Mouse (Mus musculus): ENCODE data around the gene 0610037L13Rik. TPM values are rescaled to one million over a fixed set of nuclear protein-coding genes. Genes with fewer than 3 reads are reported as not detected.

0610037L13Rik gene
- polyA plus RNA-seq, 1 experiment from 2014 or later = 132 TPM

- H3K27me3 ChIP-seq = no peaks in the 10 kb centered on the region
- ATAC-seq (ENCODE audit: insufficient number of reproducible peaks, insufficient read depth, low FRiP score, low TSS enrichment) = no peak
- no peaks in the 10 kb centered on the region for H3K4me1 ChIP-seq
- H3K27ac ChIP-seq = no peak overlapping the region
- H3K9me3 ChIP-seq = no peaks in the 10 kb centered on the region
- peaks cover 3% of the 10 kb centered on the region; the same call in 1 of the 2 replicates for H3K36me3 ChIP-seq
- H3K9ac ChIP-seq = no peak overlapping the region
- no peak overlapping the region for H3K4me2 ChIP-seq (replicated peaks)
- H3K4me3 ChIP-seq = no peak overlapping the region
- 82% methylated on average over 4 of the region's 4 CpGs for WGBS
These were observed 24.7 kb upstream of the 0610037L13Rik start for GRCm38 (mm10) chr4:107864866-107865265.

GRCm38 (mm10) chr4:107879254-107880050 lies 10.2 kb upstream of the 0610037L13Rik start, which contains the start of gene Magoh:
Gene Magoh (plus strand): TSS chr4:107879755.
- H3K9me3 ChIP-seq = no peaks in the 10 kb centered on the region
- H3K9ac ChIP-seq = peak within 1 kb of the TSS; percentile 83
- H3K4me2 ChIP-seq (replicated peaks) = peak within 1 kb of the TSS; percentile 90
- 3% methylated on average over 48 of the region's 48 CpGs for WGBS
- peaks cover 27% of the 10 kb centered on the region for H3K36me3 ChIP-seq
- H3K27me3 ChIP-seq = no peaks in the 10 kb centered on the region
- ATAC-seq (ENCODE audit: insufficient number of reproducible peaks, insufficient read depth, low FRiP score, low TSS enrichment) = peak; percentile 90
- H3K4me1 ChIP-seq = peaks cover 14% of the 10 kb centered on the region
- peak within 1 kb of the TSS; percentile 69 for H3K27ac ChIP-seq
- H3K4me3 ChIP-seq = peak within 1 kb of the TSS; percentile 75

DNA sequence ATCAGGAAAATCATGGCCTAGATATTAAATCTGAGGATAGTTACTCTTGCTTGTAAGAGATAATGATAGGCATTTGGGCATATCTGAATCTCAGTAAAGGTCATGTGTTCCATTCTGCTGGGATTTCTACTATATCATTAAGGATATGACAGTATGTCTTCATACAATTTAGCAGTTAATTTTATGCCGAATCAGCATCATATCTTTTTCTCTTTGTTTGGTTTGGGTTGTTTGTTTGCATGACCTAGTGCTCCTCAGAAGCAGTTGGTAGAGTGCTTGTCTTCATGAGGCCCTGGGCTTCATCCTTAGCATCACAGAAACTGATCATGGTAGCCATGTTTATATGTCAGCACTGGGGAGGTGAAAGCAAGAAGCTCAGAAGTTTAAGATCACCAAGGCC lies 8.0 kb upstream of the 0610037L13Rik start:
- ATAC-seq (ENCODE audit: insufficient number of reproducible peaks, insufficient read depth, low FRiP score, low TSS enrichment) = no peak
- H3K36me3 ChIP-seq = peaks cover 45% of the 10 kb centered on the region

GRCm38 (mm10) chr4:107886371-107886770 lies 3.2 kb upstream of the 0610037L13Rik start:
- peaks cover 10% of the 10 kb centered on the region; the same call in 1 of the 2 replicates for H3K4me1 ChIP-seq
- no peak overlapping the region for H3K4me2 ChIP-seq (replicated peaks)
- WGBS = 84% methylated on average over 7 of the region's 7 CpGs
- H3K9me3 ChIP-seq = no peaks in the 10 kb centered on the region
- no peaks in the 10 kb centered on the region for H3K27me3 ChIP-seq
- peaks cover 51% of the 10 kb centered on the region for H3K36me3 ChIP-seq
- no peak overlapping the region for H3K27ac ChIP-seq
- ATAC-seq (ENCODE audit: insufficient number of reproducible peaks, insufficient read depth, low FRiP score, low TSS enrichment) = no peak
- H3K9ac ChIP-seq = no peak overlapping the region
- H3K4me3 ChIP-seq = no peak overlapping the region

More for the DNA sequence above, 8.0 kb upstream of the 0610037L13Rik start:
- Histone ChIP-seq H3K4me3 (no peak overlapping the region), H3K4me1 (peaks cover 14% of the 10 kb centered on the region), H3K27me3 (no peaks in the 10 kb centered on the region), H3K4me2 (replicated peaks) (no peak overlapping the region), H3K9ac (no peak overlapping the region), H3K27ac (no peak overlapping the region), H3K9me3 (no peaks in the 10 kb centered on the region)
- 89% methylated on average over 1 of the region's 1 CpGs for WGBS

DNA sequence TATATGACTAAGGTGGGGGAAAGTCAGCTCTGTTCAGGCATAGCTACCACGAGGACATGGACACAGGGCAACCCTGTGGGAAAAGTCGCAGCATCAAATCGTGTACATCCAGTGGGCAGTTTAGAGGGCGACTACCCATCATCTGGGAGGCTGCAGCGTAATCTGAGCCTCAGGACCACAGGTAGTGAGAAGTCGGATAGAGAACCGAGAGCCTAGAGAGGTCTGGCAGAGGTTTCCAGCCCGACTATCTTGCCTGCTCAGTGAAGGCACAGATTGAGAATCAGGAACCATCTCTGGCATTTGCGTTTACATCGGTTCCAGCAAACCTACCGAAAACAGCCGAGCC lies 255 bp upstream of the 0610037L13Rik start:
- no peaks in the 10 kb centered on the region for H3K9me3 ChIP-seq
- peaks cover 10% of the 10 kb centered on the region; the same call in 1 of the 2 replicates for H3K4me1 ChIP-seq
- H3K9ac ChIP-seq = peak overlapping the region; percentile 71
- peak overlapping the region; percentile 78 for H3K4me2 ChIP-seq (replicated peaks)
- ATAC-seq (ENCODE audit: insufficient number of reproducible peaks, insufficient read depth, low FRiP score, low TSS enrichment) = peak; percentile 50
- H3K27ac ChIP-seq = peak overlapping the region; percentile 93
- WGBS = 2% methylated on average over 12 of the region's 12 CpGs
- H3K4me3 ChIP-seq = peak overlapping the region; percentile 48
- H3K27me3 ChIP-seq = no peaks in the 10 kb centered on the region
- peaks cover 49% of the 10 kb centered on the region for H3K36me3 ChIP-seq

DNA sequence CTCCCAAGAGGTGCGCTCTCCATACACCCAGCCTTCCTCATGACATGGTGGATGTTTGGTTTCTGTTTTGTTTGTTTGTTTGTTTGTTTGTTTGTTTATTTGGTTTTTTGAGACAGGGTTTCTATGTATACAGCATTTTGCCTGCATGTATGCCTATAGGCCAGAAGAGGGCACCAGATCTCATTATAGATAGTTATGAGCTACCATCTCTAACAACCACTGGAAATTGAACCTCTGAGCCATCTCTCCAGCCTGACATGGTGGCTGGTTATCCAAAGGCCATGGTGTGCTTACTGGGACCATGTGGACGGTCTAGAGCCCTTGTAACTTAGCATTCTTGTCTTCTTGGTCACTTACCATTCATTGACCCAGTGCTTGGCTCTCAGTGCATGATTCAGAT lies 3.0 kb downstream of the 0610037L13Rik start:
- H3K9me3 ChIP-seq = no peaks in the 10 kb centered on the region
- no peak overlapping the region for H3K4me2 ChIP-seq (replicated peaks)
- H3K4me3 ChIP-seq = no peak overlapping the region
- H3K27ac ChIP-seq = no peak overlapping the region
- no peak for ATAC-seq (ENCODE audit: insufficient number of reproducible peaks, insufficient read depth, low FRiP score, low TSS enrichment)
- H3K4me1 ChIP-seq = peaks cover 10% of the 10 kb centered on the region; the same call in 1 of the 2 replicates
- H3K36me3 ChIP-seq = peaks cover 57% of the 10 kb centered on the region
- H3K9ac ChIP-seq = no peak overlapping the region
- WGBS = 83% methylated on average over 2 of the region's 2 CpGs
- H3K27me3 ChIP-seq = no peaks in the 10 kb centered on the region

- H3K4me1 ChIP-seq = no peaks in the 10 kb centered on the region
- no peak overlapping the region for H3K27ac ChIP-seq
- H3K9ac ChIP-seq = no peak overlapping the region
- 89% methylated on average over 5 of the region's 5 CpGs for WGBS
- H3K27me3 ChIP-seq = no peaks in the 10 kb centered on the region
- H3K4me2 ChIP-seq (replicated peaks) = no peak overlapping the region
- no peaks in the 10 kb centered on the region for H3K9me3 ChIP-seq
- H3K36me3 ChIP-seq = peaks cover 37% of the 10 kb centered on the region
- no peak for ATAC-seq (ENCODE audit: insufficient number of reproducible peaks, insufficient read depth, low FRiP score, low TSS enrichment)
- H3K4me3 ChIP-seq = no peak overlapping the region
These were observed 9.8 kb downstream of the 0610037L13Rik start for GRCm38 (mm10) chr4:107899211-107899927.

DNA sequence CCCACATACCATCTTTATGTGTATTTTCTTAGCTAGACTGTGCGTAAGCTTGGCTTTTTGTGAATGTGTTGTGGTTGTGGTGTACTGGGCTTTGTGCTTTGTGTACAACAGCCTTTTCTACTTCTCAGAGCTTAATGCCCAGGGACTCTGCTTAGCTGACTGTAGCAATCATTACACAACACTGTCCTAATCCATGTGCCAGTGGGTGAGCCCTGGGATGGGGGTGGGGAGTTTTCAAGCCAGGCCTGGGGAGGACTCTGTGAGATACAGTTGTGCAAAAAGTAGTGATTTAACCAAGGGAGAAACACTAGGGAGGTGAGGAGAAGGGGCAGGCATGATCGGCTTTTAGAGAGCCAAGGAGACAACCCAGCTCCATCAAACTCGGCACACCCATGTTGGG lies 10.6 kb downstream of the 0610037L13Rik start:
- Histone ChIP-seq H3K4me1 (no peaks in the 10 kb centered on the region), H3K4me3 (no peak overlapping the region), H3K27ac (no peak overlapping the region), H3K9me3 (no peaks in the 10 kb centered on the region), H3K36me3 (peaks cover 33% of the 10 kb centered on the region), H3K9ac (no peak overlapping the region), H3K27me3 (no peaks in the 10 kb centered on the region), H3K4me2 (replicated peaks) (no peak overlapping the region)
- WGBS = 89% methylated on average over 3 of the region's 3 CpGs
- no peak for ATAC-seq (ENCODE audit: insufficient number of reproducible peaks, insufficient read depth, low FRiP score, low TSS enrichment)

DNA sequence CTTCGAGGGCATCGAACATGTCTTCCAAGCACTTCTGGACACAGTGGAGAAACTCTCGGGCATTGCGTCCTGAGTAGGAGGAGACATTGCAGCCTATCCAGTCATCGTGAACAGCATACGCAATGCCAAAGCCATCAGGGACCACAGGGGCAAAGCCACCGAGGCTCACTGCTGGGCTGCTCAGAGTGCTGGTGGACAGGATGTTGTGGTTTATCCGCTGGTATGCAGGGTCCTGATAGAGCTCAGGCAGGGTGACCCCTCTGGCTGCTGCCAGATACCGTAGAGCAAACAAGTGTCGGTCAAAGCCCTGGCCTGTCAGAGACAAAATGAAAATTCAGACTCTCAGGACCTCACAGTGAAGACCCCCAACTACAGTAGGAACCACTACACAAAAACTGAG lies 14.6 kb downstream of the 0610037L13Rik start:
- 91% methylated on average over 10 of the region's 10 CpGs for WGBS
- Histone ChIP-seq H3K4me2 (replicated peaks) (no peak overlapping the region), H3K27me3 (no peaks in the 10 kb centered on the region), H3K9me3 (no peaks in the 10 kb centered on the region), H3K27ac (no peak overlapping the region), H3K36me3 (peaks cover 28% of the 10 kb centered on the region), H3K4me1 (no peaks in the 10 kb centered on the region), H3K9ac (no peak overlapping the region), H3K4me3 (no peak overlapping the region)
- no peak for ATAC-seq (ENCODE audit: insufficient number of reproducible peaks, insufficient read depth, low FRiP score, low TSS enrichment)

DNA sequence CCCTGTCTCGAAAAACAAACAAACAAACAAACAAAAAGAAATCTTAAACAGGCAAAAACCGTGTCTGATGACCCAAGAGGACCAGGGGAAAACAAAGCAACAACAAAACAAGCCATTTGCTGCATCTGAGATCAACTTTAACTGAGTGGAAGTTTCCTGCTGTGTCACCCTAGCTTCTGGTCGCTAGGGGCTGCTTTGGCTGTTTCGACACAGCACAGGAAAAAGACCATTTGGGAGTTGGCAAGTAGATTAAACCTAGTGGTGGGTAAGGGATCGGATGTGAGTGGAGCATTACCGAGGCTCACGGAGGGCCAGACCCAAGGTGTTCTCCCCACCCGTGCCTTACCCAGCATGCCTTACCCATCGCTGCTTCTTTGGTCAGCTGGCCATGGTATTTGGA lies 16.9 kb downstream of the 0610037L13Rik start:
- Histone ChIP-seq H3K9ac (no peak overlapping the region), H3K9me3 (no peaks in the 10 kb centered on the region), H3K4me2 (replicated peaks) (no peak overlapping the region), H3K36me3 (peaks cover 36% of the 10 kb centered on the region), H3K27ac (no peak overlapping the region), H3K4me3 (no peak overlapping the region), H3K27me3 (no peaks in the 10 kb centered on the region), H3K4me1 (no peaks in the 10 kb centered on the region)
- WGBS = 89% methylated on average over 9 of the region's 9 CpGs
- ATAC-seq (ENCODE audit: insufficient number of reproducible peaks, insufficient read depth, low FRiP score, low TSS enrichment) = no peak

DNA sequence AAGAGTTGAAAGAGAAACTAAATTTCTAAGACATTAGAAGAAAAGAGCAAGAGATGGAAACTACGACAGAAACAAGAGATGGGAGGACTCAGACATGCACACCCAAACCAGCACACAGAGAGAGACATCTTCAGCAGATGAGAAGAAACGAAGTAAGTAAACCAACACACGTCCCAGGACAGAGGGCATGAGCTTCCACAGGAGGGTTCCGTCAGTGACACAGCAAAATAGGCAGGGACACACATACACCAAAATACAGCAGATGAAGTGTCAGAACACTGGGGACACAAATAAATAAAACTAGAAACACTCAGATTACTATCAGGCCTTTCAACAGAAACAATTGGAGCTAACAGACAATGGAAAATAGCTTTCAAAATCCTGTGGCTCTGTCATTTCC lies 20.4 kb downstream of the 0610037L13Rik start:
- Histone ChIP-seq H3K27me3 (no peaks in the 10 kb centered on the region), H3K4me2 (replicated peaks) (no peak overlapping the region), H3K36me3 (peaks cover 45% of the 10 kb centered on the region), H3K9me3 (no peaks in the 10 kb centered on the region), H3K4me1 (no peaks in the 10 kb centered on the region), H3K27ac (no peak overlapping the region), H3K9ac (no peak overlapping the region), H3K4me3 (no peak overlapping the region)
- WGBS = 89% methylated on average over 4 of the region's 4 CpGs
- no peak for ATAC-seq (ENCODE audit: insufficient number of reproducible peaks, insufficient read depth, low FRiP score, low TSS enrichment)

DNA sequence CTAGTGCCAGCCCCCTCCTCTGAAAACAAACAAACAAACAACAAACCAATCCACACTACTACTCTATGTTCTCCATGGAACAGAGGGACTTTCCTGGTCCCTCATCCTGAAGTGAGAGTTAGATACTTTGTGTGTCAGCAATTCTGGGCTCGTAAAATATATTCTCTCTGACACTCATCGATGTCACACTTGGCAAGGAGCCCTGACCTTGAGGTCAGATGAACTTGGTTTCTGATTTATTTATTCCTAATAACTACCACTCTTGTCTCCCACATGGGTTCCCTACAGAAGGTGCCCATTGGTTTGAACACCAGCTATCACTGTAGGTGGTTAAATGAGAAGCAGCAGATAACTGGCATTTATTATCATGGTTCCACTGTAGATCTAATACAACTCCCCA lies 30.7 kb downstream of the 0610037L13Rik start:
- no peak overlapping the region for H3K4me3 ChIP-seq
- ATAC-seq (ENCODE audit: insufficient number of reproducible peaks, insufficient read depth, low FRiP score, low TSS enrichment) = no peak
- H3K27ac ChIP-seq = no peak overlapping the region
- H3K36me3 ChIP-seq = 0 out of 2 replicates have a peak, but pooled peaks cover 2% of the 10 kb centered on the region
- H3K9me3 ChIP-seq = no peaks in the 10 kb centered on the region
- H3K4me2 ChIP-seq (replicated peaks) = no peak overlapping the region
- H3K27me3 ChIP-seq = no peaks in the 10 kb centered on the region
- no peak overlapping the region for H3K9ac ChIP-seq
- 93% methylated on average over 2 of the region's 2 CpGs for WGBS
- peaks cover 11% of the 10 kb centered on the region for H3K4me1 ChIP-seq
